Mouse (Mus musculus) right cerebral cortex, adult 18-20 months (tissue): ENCODE results near the gene Slc29a1.

Experiments
- DNase-seq: peaks from one replicate; pipeline ENCODE4 v3.0.0; 2022; ENCODE audit warnings: mixed read lengths

The Slc29a1 gene

GRCm38 (mm10) chr17:45610144-45610866 lies 10.9 kb upstream of the Slc29a1 start:
- no peak for DNase-seq

GRCm38 (mm10) chr17:45608396-45608795 lies 9.0 kb upstream of the Slc29a1 start:
- no peak for DNase-seq

GRCm38 (mm10) chr17:45606992-45607879 lies 7.8 kb upstream of the Slc29a1 start:
- no peak for DNase-seq

- no peak for DNase-seq
Measured at GRCm38 (mm10) chr17:45602984-45603383, 3.6 kb upstream of the Slc29a1 start.

GRCm38 (mm10) chr17:45601877-45602304 lies 2.5 kb upstream of the Slc29a1 start, which contains the start of gene Mymx:
TSS of gene Mymx (minus strand) at chr17:45602102.
- DNase-seq = no peak

GRCm38 (mm10) chr17:45601325-45601724 lies 1.9 kb upstream of the Slc29a1 start:
- DNase-seq = no peak

GRCm38 (mm10) chr17:45600267-45600666 lies 861 bp upstream of the Slc29a1 start:
- DNase-seq = no peak

- no peak for DNase-seq
Measured at GRCm38 (mm10) chr17:45598891-45599290, 515 bp downstream of the Slc29a1 start.

GRCm38 (mm10) chr17:45598376-45598775 lies 1.0 kb downstream of the Slc29a1 start:
- no peak for DNase-seq

GRCm38 (mm10) chr17:45597787-45598186 lies 1.6 kb downstream of the Slc29a1 start:
- no peak for DNase-seq

GRCm38 (mm10) chr17:45596631-45597396 lies 2.6 kb downstream of the Slc29a1 start:
- peak; percentile 69 for DNase-seq

GRCm38 (mm10) chr17:45595736-45596390 lies 3.5 kb downstream of the Slc29a1 start:
- DNase-seq = peak; percentile 57

- peak; percentile 58 for DNase-seq
Measured at GRCm38 (mm10) chr17:45594881-45595735, 4.3 kb downstream of the Slc29a1 start.

GRCm38 (mm10) chr17:45594195-45594594 lies 5.2 kb downstream of the Slc29a1 start:
- DNase-seq = no peak

GRCm38 (mm10) chr17:45593479-45593878 lies 5.9 kb downstream of the Slc29a1 start:
- no peak for DNase-seq

GRCm38 (mm10) chr17:45592606-45593431 lies 6.6 kb downstream of the Slc29a1 start:
- no peak for DNase-seq

GRCm38 (mm10) chr17:45591701-45592605 lies 7.5 kb downstream of the Slc29a1 start:
- no peak for DNase-seq

GRCm38 (mm10) chr17:45590410-45590809 lies 9.0 kb downstream of the Slc29a1 start:
- DNase-seq = no peak

GRCm38 (mm10) chr17:45589844-45590243 lies 9.6 kb downstream of the Slc29a1 start:
- no peak for DNase-seq
